17 mouse cellular contexts compared by ENCODE assay signal in genomic region chr6:127103506-127104275, GRCm38 (mm10). TPM values are rescaled to one million over a fixed set of nuclear protein-coding genes. Genes with fewer than 3 reads are reported as not detected.
"Had no signal": no experiment of that assay in that cellular context is flagged by ENCODE, and none has a peak within 500 bp of the region (broad histone marks: within the 10 kb centered on the region; RNA-seq: fewer than 3 reads in every experiment).

No protein-coding gene starts in this region.

- H3K9ac ChIP-seq: limb, embryonic 13.5 days; liver, embryonic 14.5 days; midbrain, embryonic 12.5 days; neural tube, embryonic 13.5 days had no signal

- H3K4me3 ChIP-seq: layer of hippocampus, adult 2 months; limb, embryonic 13.5 days; midbrain, embryonic 12.5 days; neural tube, embryonic 13.5 days had no signal

- DNase-seq: kidney, postnatal 36 days; left cerebral cortex, postnatal 4 days; lung, adult 18-20 months; right cerebral cortex, adult 18-20 months; right cerebral cortex, postnatal 25 days; thymus, postnatal 4 days had no signal

- H3K9me3 ChIP-seq: limb, embryonic 13.5 days; midbrain, embryonic 12.5 days; neural tube, embryonic 13.5 days had no signal

- H3K27me3 ChIP-seq: limb, embryonic 13.5 days; midbrain, embryonic 12.5 days; neural tube, embryonic 13.5 days had no signal

- H3K27ac ChIP-seq: kidney, postnatal 0 days; layer of hippocampus, adult 2 months; limb, embryonic 13.5 days; liver, embryonic 14.5 days; midbrain, embryonic 12.5 days; neural tube, embryonic 13.5 days had no signal

RNA-seq across cellular contexts. Expression of gene Fgf23, which starts 31.0 kb away (rescaled TPM):
- total RNA-seq: liver, adult 2 months; megakaryocyte-erythroid progenitor cell, adult 5-6 weeks had no signal
- polyA plus RNA-seq: kidney, postnatal 0 days; limb, embryonic 13.5 days; liver, adult 2 months; liver, embryonic 14.5 days; lung, embryonic 16.5 days; midbrain, embryonic 12.5 days; neural tube, embryonic 13.5 days; small intestine, adult 2 months; stomach, embryonic 16.5 days had no signal
